Mouse (Mus musculus) heart, adult 2 months (tissue): ENCODE results near the gene Xrn1. TPM values are rescaled to one million over a fixed set of nuclear protein-coding genes. Genes with fewer than 3 reads are reported as not detected.

Experiments
- DNase-seq, 2 experiments: peaks; one replicate each; pipeline ENCODE4 v3.0.0; 2021
- H3K27ac ChIP-seq: fragments of 200-600 bp; 2 replicates; pipeline ENCODE4 v1.8.1; 2022
- H3K27me3 ChIP-seq: fragments of 200-500 bp; 2 replicates; pipeline ENCODE4 v1.6.1; 2012; ENCODE audit warnings: mild to moderate bottlenecking, low read length, inconsistent platforms, mixed read lengths; ENCODE audit not compliant: control insufficient read depth, insufficient read depth
- H3K36me3 ChIP-seq: fragments of 200-500 bp; 2 replicates; pipeline ENCODE4 v1.6.1; 2012; ENCODE audit warnings: low read length, inconsistent platforms; ENCODE audit not compliant: control insufficient read depth, insufficient read depth
- H3K4me1 ChIP-seq: fragments of 200-500 bp; 2 replicates; pipeline ENCODE4 v1.6.1; 2011; ENCODE audit warnings: low read length; ENCODE audit not compliant: control insufficient read depth, insufficient read depth
- H3K4me3 ChIP-seq: fragments of 200-600 bp; 2 replicates; pipeline ENCODE4 v1.8.1; 2022
- H3K79me2 ChIP-seq: fragments of 200-500 bp; replicated peaks from 2 replicates; pipeline ENCODE4 v1.6.1; 2012; ENCODE audit warnings: mild to moderate bottlenecking, inconsistent platforms, low read length, moderate library complexity, mixed read lengths; ENCODE audit not compliant: control insufficient read depth, insufficient read depth
- H3K9ac ChIP-seq: fragments of 200-500 bp; 2 replicates; pipeline ENCODE4 v1.6.1; 2012; ENCODE audit warnings: low read depth, mild to moderate bottlenecking, control low read depth, inconsistent platforms, low read length, mixed read lengths
- CTCF ChIP-seq: fragments of 200-600 bp; IDR thresholded peaks from 2 replicates; pipeline ENCODE4 v1.8.1; 2022; ENCODE audit warnings: antibody characterized with exemption, mild to moderate bottlenecking, moderate library complexity
- EP300 ChIP-seq: fragments of 200-500 bp; IDR thresholded peaks from 2 replicates; pipeline ENCODE4 v1.6.1; 2011; ENCODE audit warnings: low read depth, low read length, control low read depth; ENCODE audit not compliant: insufficient read depth
- POLR2A ChIP-seq: fragments of 200-500 bp; IDR thresholded peaks from 2 replicates; pipeline ENCODE4 v1.6.1; 2011; ENCODE audit warnings: mild to moderate bottlenecking, low read depth, low read length, control low read depth; ENCODE audit not compliant: insufficient read depth
- WGBS: fragments of 180-500 bp; shearing (Covaris S2); methylation state at CpG from one replicate; pipeline ENCODE4 v1.1.7; 2018; 5-methylcytosine and 5-hydroxymethylcytosine counted together
- intact Hi-C: fragments of 180-260 bp; cut with DNase I; formaldehyde crosslinking; loops from one replicate; pipeline ENCODE4 v1.15.1; 2025
- polyA plus RNA-seq: library from polyadenylated mRNA; depleted of rRNA; stranded (reverse); fragments of >200 nt; gene quantifications from 2 replicates; pipeline ENCODE4 v1.2.3, GENCODE M21; 2012
- total RNA-seq, 2 experiments: library from RNA; stranded (reverse); gene quantifications; 2 replicates each; pipeline ENCODE4 v1.2.3; 2021

Xrn1 gene
- total and polyA plus RNA-seq, 3 experiments: 3.3 to 20.4 (median 16.3) TPM

GRCm38 (mm10) chr9:96029886-96030285 lies 75.3 kb downstream of the Xrn1 start:
- peaks cover 3% of the 10 kb centered on the region for H3K4me1 ChIP-seq
- intact Hi-C loops: no loop called here
- H3K27me3 ChIP-seq: no peaks in the 10 kb centered on the region
- TF ChIP-seq CTCF (no peak), EP300 (no peak)
- DNase-seq: no peak
- peaks cover 8% of the 10 kb centered on the region for H3K36me3 ChIP-seq
- no peak overlapping the region for H3K4me3 ChIP-seq
- H3K79me2 ChIP-seq: no peaks in the 10 kb centered on the region
- H3K9ac ChIP-seq: no peak overlapping the region
- no peak overlapping the region for H3K27ac ChIP-seq
- 98% methylated on average over 5 of the region's 5 CpGs for WGBS

GRCm38 (mm10) chr9:96035371-96036086 lies 81.0 kb downstream of the Xrn1 start:
- intact Hi-C loops: no loop called here
- Histone ChIP-seq H3K27ac (no peak overlapping the region), H3K27me3 (no peaks in the 10 kb centered on the region), H3K4me1 (peaks cover 3% of the 10 kb centered on the region), H3K79me2 (no peaks in the 10 kb centered on the region), H3K4me3 (no peak overlapping the region), H3K36me3 (peaks cover 6% of the 10 kb centered on the region), H3K9ac (no peak overlapping the region)
- 86% methylated on average over 3 of the region's 3 CpGs for WGBS
- DNase-seq: no peak
- no peak for TF ChIP-seq EP300
- no peak for TF ChIP-seq POLR2A
- no peak for TF ChIP-seq CTCF

- Histone ChIP-seq H3K27ac (no peak overlapping the region), H3K36me3 (no peaks in the 10 kb centered on the region; the same call in none of the 2 replicates), H3K9ac (no peak overlapping the region), H3K4me3 (no peak overlapping the region), H3K79me2 (no peaks in the 10 kb centered on the region), H3K4me1 (no peaks in the 10 kb centered on the region), H3K27me3 (no peaks in the 10 kb centered on the region)
- no peak for DNase-seq
- intact Hi-C loops: no loop called here
- TF ChIP-seq EP300 (no peak), CTCF (no peak), POLR2A (no peak)
- 93% methylated on average over 3 of the region's 3 CpGs for WGBS
These were observed 89.7 kb downstream of the Xrn1 start for GRCm38 (mm10) chr9:96044214-96044613.

- Histone ChIP-seq H3K36me3 (peaks cover 2% of the 10 kb centered on the region), H3K27me3 (no peaks in the 10 kb centered on the region), H3K9ac (no peak overlapping the region), H3K79me2 (no peaks in the 10 kb centered on the region), H3K4me1 (no peaks in the 10 kb centered on the region), H3K4me3 (no peak overlapping the region), H3K27ac (no peak overlapping the region)
- WGBS: 98% methylated on average over 4 of the region's 4 CpGs
- intact Hi-C loops: no loop called here
- TF ChIP-seq CTCF (no peak), POLR2A (no peak), EP300 (no peak)
- DNase-seq: no peak
These were observed 96.9 kb downstream of the Xrn1 start for GRCm38 (mm10) chr9:96051501-96051900.

- Histone ChIP-seq H3K4me3 (no peak overlapping the region), H3K4me1 (no peaks in the 10 kb centered on the region), H3K9ac (no peak overlapping the region), H3K27me3 (no peaks in the 10 kb centered on the region), H3K27ac (no peak overlapping the region), H3K79me2 (no peaks in the 10 kb centered on the region), H3K36me3 (peaks cover 2% of the 10 kb centered on the region)
- 85% methylated on average over 5 of the region's 5 CpGs for whole genome bisulfite sequencing
- TF ChIP-seq CTCF (no peak), EP300 (no peak), POLR2A (no peak)
- intact Hi-C loops: no loop called here
- no peak for DNase-seq
These were observed 100.3 kb downstream of the Xrn1 start for GRCm38 (mm10) chr9:96054878-96055277.

GRCm38 (mm10) chr9:96056417-96057223 lies 102.1 kb downstream of the Xrn1 start:
- H3K27ac ChIP-seq: no peak overlapping the region
- intact Hi-C loops: no loop called here

More at GRCm38 (mm10) chr9:96056417-96057223, 102.1 kb downstream of the Xrn1 start:
- H3K4me1 ChIP-seq: no peaks in the 10 kb centered on the region
- H3K27me3 ChIP-seq: no peaks in the 10 kb centered on the region
- 77% methylated on average over 6 of the region's 6 CpGs for WGBS
- DNase-seq: no peak
- TF ChIP-seq CTCF: no peak
- peaks cover 2% of the 10 kb centered on the region; the same call in 1 of the 2 replicates for H3K36me3 ChIP-seq
- no peak overlapping the region for H3K4me3 ChIP-seq
- H3K9ac ChIP-seq: no peak overlapping the region
- no peaks in the 10 kb centered on the region for H3K79me2 ChIP-seq
